Mouse (Mus musculus): ENCODE measurements around the gene Ptprd. TPM values are rescaled to one million over a fixed set of nuclear protein-coding genes. Genes with fewer than 3 reads are reported as not detected.

Ptprd gene
- polyA plus RNA-seq, 1 experiment from 2014 or later: 21.0 TPM

GRCm38 (mm10) chr4:75994576-75994975 is 2217.2 kb downstream of the Ptprd start:
- ATAC-seq (ENCODE audit: insufficient number of reproducible peaks, low FRiP score, low TSS enrichment, low read depth): no peak
- H3K4me2 ChIP-seq (ENCODE audit: low read depth, severe bottlenecking): no peak overlapping the region
- no peaks in the 10 kb centered on the region for H3K27me3 ChIP-seq (ENCODE audit: control insufficient read depth, insufficient read depth, low read length)
- no peaks in the 10 kb centered on the region for H3K9me3 ChIP-seq (ENCODE audit: control insufficient read depth, low read length)
- 91% methylated on average over 4 of the region's 4 CpGs for WGBS
- no peak overlapping the region for H3K4me3 ChIP-seq (ENCODE audit: low read depth, low read length)
- H3K36me3 ChIP-seq (ENCODE audit: control insufficient read depth, insufficient read depth, low read length): no peaks in the 10 kb centered on the region
- no peak overlapping the region for H3K27ac ChIP-seq (replicated peaks; ENCODE audit: low read depth, low read length)
- H3K4me1 ChIP-seq (ENCODE audit: control insufficient read depth, insufficient read depth, low read length): 0 out of 2 replicates have a peak, but pooled peaks cover 3% of the 10 kb centered on the region
- H3K9ac ChIP-seq (ENCODE audit: low read length): no peak overlapping the region
- DNase-seq (ENCODE audit: low spot score): no peak

- no peak overlapping the region for H3K4me3 ChIP-seq (ENCODE audit: low read depth, low read length)
- no peak for ATAC-seq (ENCODE audit: insufficient number of reproducible peaks, low FRiP score, low TSS enrichment, low read depth)
- no peak overlapping the region for H3K9ac ChIP-seq (ENCODE audit: low read length)
- no peak overlapping the region for H3K4me2 ChIP-seq (ENCODE audit: low read depth, severe bottlenecking)
- H3K36me3 ChIP-seq (ENCODE audit: control insufficient read depth, insufficient read depth, low read length): no peaks in the 10 kb centered on the region
- H3K27ac ChIP-seq (replicated peaks; ENCODE audit: low read depth, low read length): no peak overlapping the region
- no peaks in the 10 kb centered on the region for H3K27me3 ChIP-seq (ENCODE audit: control insufficient read depth, insufficient read depth, low read length)
- 0 out of 2 replicates have a peak, but pooled peaks cover 3% of the 10 kb centered on the region for H3K4me1 ChIP-seq (ENCODE audit: control insufficient read depth, insufficient read depth, low read length)
- WGBS: 82% methylated on average over 7 of the region's 7 CpGs
- DNase-seq (ENCODE audit: low spot score): no peak
- H3K9me3 ChIP-seq (ENCODE audit: control insufficient read depth, low read length): no peaks in the 10 kb centered on the region
These were observed 2218.7 kb downstream of the Ptprd start for GRCm38 (mm10) chr4:75993092-75993491.

GRCm38 (mm10) chr4:75991621-75992245 is 2220.0 kb downstream of the Ptprd start:
- Histone ChIP-seq H3K4me3 (ENCODE audit: low read depth, low read length) (no peak overlapping the region), H3K4me1 (ENCODE audit: control insufficient read depth, insufficient read depth, low read length) (0 out of 2 replicates have a peak, but pooled peaks cover 3% of the 10 kb centered on the region), H3K27me3 (ENCODE audit: control insufficient read depth, insufficient read depth, low read length) (no peaks in the 10 kb centered on the region), H3K9ac (ENCODE audit: low read length) (no peak overlapping the region), H3K36me3 (ENCODE audit: control insufficient read depth, insufficient read depth, low read length) (no peaks in the 10 kb centered on the region), H3K9me3 (ENCODE audit: control insufficient read depth, low read length) (no peaks in the 10 kb centered on the region), H3K27ac (replicated peaks; ENCODE audit: low read depth, low read length) (no peak overlapping the region), H3K4me2 (ENCODE audit: low read depth, severe bottlenecking) (no peak overlapping the region)
- WGBS: 88% methylated on average over 6 of the region's 6 CpGs
- no peak for ATAC-seq (ENCODE audit: insufficient number of reproducible peaks, low FRiP score, low TSS enrichment, low read depth)
- DNase-seq (ENCODE audit: low spot score): no peak

- no peak for ATAC-seq (ENCODE audit: insufficient number of reproducible peaks, low FRiP score, low TSS enrichment, low read depth)
- no peaks in the 10 kb centered on the region for H3K36me3 ChIP-seq (ENCODE audit: control insufficient read depth, insufficient read depth, low read length)
- 74% methylated on average over 3 of the region's 3 CpGs for WGBS
- H3K27me3 ChIP-seq (ENCODE audit: control insufficient read depth, insufficient read depth, low read length): no peaks in the 10 kb centered on the region
- no peak overlapping the region for H3K27ac ChIP-seq (replicated peaks; ENCODE audit: low read depth, low read length)
- H3K4me1 ChIP-seq (ENCODE audit: control insufficient read depth, insufficient read depth, low read length): no peaks in the 10 kb centered on the region
- DNase-seq (ENCODE audit: low spot score): no peak
- H3K9ac ChIP-seq (ENCODE audit: low read length): no peak overlapping the region
- no peaks in the 10 kb centered on the region for H3K9me3 ChIP-seq (ENCODE audit: control insufficient read depth, low read length)
- no peak overlapping the region for H3K4me3 ChIP-seq (ENCODE audit: low read depth, low read length)
- no peak overlapping the region for H3K4me2 ChIP-seq (ENCODE audit: low read depth, severe bottlenecking)
These were observed 2237.0 kb downstream of the Ptprd start for GRCm38 (mm10) chr4:75974728-75975127.

- H3K9ac ChIP-seq (ENCODE audit: low read length): no peak overlapping the region
- 55% methylated on average over 1 of the region's 1 CpGs for WGBS
- no peaks in the 10 kb centered on the region for H3K4me1 ChIP-seq (ENCODE audit: control insufficient read depth, insufficient read depth, low read length)
- H3K9me3 ChIP-seq (ENCODE audit: control insufficient read depth, low read length): no peaks in the 10 kb centered on the region
- no peak overlapping the region for H3K4me2 ChIP-seq (ENCODE audit: low read depth, severe bottlenecking)
- no peaks in the 10 kb centered on the region for H3K27me3 ChIP-seq (ENCODE audit: control insufficient read depth, insufficient read depth, low read length)
- H3K27ac ChIP-seq (replicated peaks; ENCODE audit: low read depth, low read length): no peak overlapping the region
- no peak for DNase-seq (ENCODE audit: low spot score)
- H3K36me3 ChIP-seq (ENCODE audit: control insufficient read depth, insufficient read depth, low read length): no peaks in the 10 kb centered on the region
- H3K4me3 ChIP-seq (ENCODE audit: low read depth, low read length): no peak overlapping the region
- no peak for ATAC-seq (ENCODE audit: insufficient number of reproducible peaks, low FRiP score, low TSS enrichment, low read depth)
These were observed 2238.4 kb downstream of the Ptprd start for GRCm38 (mm10) chr4:75973322-75973721.

GRCm38 (mm10) chr4:75969961-75970360 is 2241.8 kb downstream of the Ptprd start:
- Histone ChIP-seq H3K27ac (replicated peaks; ENCODE audit: low read depth, low read length) (no peak overlapping the region), H3K27me3 (ENCODE audit: control insufficient read depth, insufficient read depth, low read length) (no peaks in the 10 kb centered on the region), H3K9me3 (ENCODE audit: control insufficient read depth, low read length) (no peaks in the 10 kb centered on the region), H3K4me1 (ENCODE audit: control insufficient read depth, insufficient read depth, low read length) (no peaks in the 10 kb centered on the region), H3K9ac (ENCODE audit: low read length) (no peak overlapping the region), H3K4me3 (ENCODE audit: low read depth, low read length) (no peak overlapping the region), H3K36me3 (ENCODE audit: control insufficient read depth, insufficient read depth, low read length) (no peaks in the 10 kb centered on the region), H3K4me2 (ENCODE audit: low read depth, severe bottlenecking) (no peak overlapping the region)
- WGBS: 83% methylated on average over 2 of the region's 2 CpGs
- ATAC-seq (ENCODE audit: insufficient number of reproducible peaks, low FRiP score, low TSS enrichment, low read depth): no peak
- DNase-seq (ENCODE audit: low spot score): no peak

GRCm38 (mm10) chr4:75968618-75969017 is 2243.1 kb downstream of the Ptprd start:
- Histone ChIP-seq H3K4me3 (ENCODE audit: low read depth, low read length) (no peak overlapping the region), H3K27ac (replicated peaks; ENCODE audit: low read depth, low read length) (no peak overlapping the region), H3K4me2 (ENCODE audit: low read depth, severe bottlenecking) (no peak overlapping the region), H3K27me3 (ENCODE audit: control insufficient read depth, insufficient read depth, low read length) (no peaks in the 10 kb centered on the region), H3K9me3 (ENCODE audit: control insufficient read depth, low read length) (no peaks in the 10 kb centered on the region), H3K36me3 (ENCODE audit: control insufficient read depth, insufficient read depth, low read length) (no peaks in the 10 kb centered on the region), H3K4me1 (ENCODE audit: control insufficient read depth, insufficient read depth, low read length) (no peaks in the 10 kb centered on the region), H3K9ac (ENCODE audit: low read length) (no peak overlapping the region)
- ATAC-seq (ENCODE audit: insufficient number of reproducible peaks, low FRiP score, low TSS enrichment, low read depth) (no peak), DNase-seq (ENCODE audit: low spot score) (no peak)
- WGBS: 87% methylated on average over 2 of the region's 2 CpGs

GRCm38 (mm10) chr4:75965810-75966209 is 2246.0 kb downstream of the Ptprd start:
- Histone ChIP-seq H3K27ac (replicated peaks; ENCODE audit: low read depth, low read length) (no peak overlapping the region), H3K4me1 (ENCODE audit: control insufficient read depth, insufficient read depth, low read length) (no peaks in the 10 kb centered on the region), H3K4me3 (ENCODE audit: low read depth, low read length) (no peak overlapping the region), H3K4me2 (ENCODE audit: low read depth, severe bottlenecking) (no peak overlapping the region), H3K36me3 (ENCODE audit: control insufficient read depth, insufficient read depth, low read length) (no peaks in the 10 kb centered on the region), H3K27me3 (ENCODE audit: control insufficient read depth, insufficient read depth, low read length) (no peaks in the 10 kb centered on the region), H3K9me3 (ENCODE audit: control insufficient read depth, low read length) (no peaks in the 10 kb centered on the region), H3K9ac (ENCODE audit: low read length) (no peak overlapping the region)
- DNase-seq (ENCODE audit: low spot score): no peak
- no peak for ATAC-seq (ENCODE audit: insufficient number of reproducible peaks, low FRiP score, low TSS enrichment, low read depth)
- WGBS: 87% methylated on average over 3 of the region's 3 CpGs

- DNase-seq (ENCODE audit: low spot score): no peak
These were observed 2248.8 kb downstream of the Ptprd start for GRCm38 (mm10) chr4:75962916-75963315.

More at GRCm38 (mm10) chr4:75962916-75963315, 2248.8 kb downstream of the Ptprd start:
- Histone ChIP-seq H3K9ac (ENCODE audit: low read length) (no peak overlapping the region), H3K36me3 (ENCODE audit: control insufficient read depth, insufficient read depth, low read length) (no peaks in the 10 kb centered on the region), H3K4me3 (ENCODE audit: low read depth, low read length) (no peak overlapping the region), H3K9me3 (ENCODE audit: control insufficient read depth, low read length) (no peaks in the 10 kb centered on the region), H3K27ac (replicated peaks; ENCODE audit: low read depth, low read length) (no peak overlapping the region), H3K27me3 (ENCODE audit: control insufficient read depth, insufficient read depth, low read length) (no peaks in the 10 kb centered on the region), H3K4me2 (ENCODE audit: low read depth, severe bottlenecking) (no peak overlapping the region), H3K4me1 (ENCODE audit: control insufficient read depth, insufficient read depth, low read length) (no peaks in the 10 kb centered on the region)
- WGBS: 89% methylated on average over 2 of the region's 2 CpGs
- no peak for ATAC-seq (ENCODE audit: insufficient number of reproducible peaks, low FRiP score, low TSS enrichment, low read depth)
